Mouse (Mus musculus): ENCODE data around the gene Dgcr6. TPM values are rescaled to one million over a fixed set of nuclear protein-coding genes. Genes with fewer than 3 reads are reported as not detected.

The Dgcr6 gene
- total and polyA plus RNA-seq, 2 experiments: 45.3 to 103 TPM

DNA sequence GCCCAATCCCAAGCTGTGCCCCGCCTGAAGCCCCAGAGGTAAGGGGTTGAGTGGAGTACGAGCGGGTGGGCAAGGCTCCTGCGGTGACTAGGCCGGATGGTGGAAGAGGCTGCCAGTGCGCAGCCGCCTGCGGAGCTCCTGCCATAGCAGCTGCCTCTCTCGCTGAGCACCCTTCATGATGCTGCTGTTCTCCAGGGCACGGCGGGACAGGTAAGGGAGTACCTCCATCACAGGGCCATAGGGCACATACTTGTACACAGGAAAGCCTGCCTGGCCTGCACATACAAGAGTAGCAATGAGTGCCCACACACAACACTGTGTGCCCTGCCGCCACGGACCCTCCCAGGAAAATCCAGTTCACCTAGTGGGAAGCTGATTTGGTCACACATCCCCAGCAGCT is 19.4 kb downstream of the Dgcr6 start:
- no peaks in the 10 kb centered on the region for H3K27me3 ChIP-seq (ENCODE audit: control insufficient read depth, insufficient read depth, low read length)
- no peaks in the 10 kb centered on the region for H3K79me2 ChIP-seq (ENCODE audit: control insufficient read depth, insufficient read depth, low read length)
- peaks cover 6% of the 10 kb centered on the region; the same call in 1 of the 2 replicates for H3K4me1 ChIP-seq (ENCODE audit: control insufficient read depth, insufficient read depth, low read length)
- 97% methylated on average over 13 of the region's 13 CpGs for WGBS
- DNase-seq (ENCODE audit: extremely low read depth, low read depth, low spot score): no peak
- no peak overlapping the region for H3K27ac ChIP-seq (replicated peaks; ENCODE audit: insufficient read depth, low read depth, low read length)
- no peak overlapping the region for H3K4me3 ChIP-seq (ENCODE audit: insufficient read depth, low read depth, low read length)
- no peak overlapping the region for H3K9ac ChIP-seq (ENCODE audit: low read depth, low read length)
- no peak for TF ChIP-seq CTCF (IDR thresholded peaks at IDR 0.05; ENCODE audit: low read depth, low read length)
- TF ChIP-seq POLR2A (IDR thresholded peaks at IDR 0.05; ENCODE audit: extremely low read depth, insufficient read depth, low read length): no peak
- peaks cover 14% of the 10 kb centered on the region; the same call in 1 of the 2 replicates for H3K36me3 ChIP-seq (ENCODE audit: control insufficient read depth, insufficient read depth, low read length)

DNA sequence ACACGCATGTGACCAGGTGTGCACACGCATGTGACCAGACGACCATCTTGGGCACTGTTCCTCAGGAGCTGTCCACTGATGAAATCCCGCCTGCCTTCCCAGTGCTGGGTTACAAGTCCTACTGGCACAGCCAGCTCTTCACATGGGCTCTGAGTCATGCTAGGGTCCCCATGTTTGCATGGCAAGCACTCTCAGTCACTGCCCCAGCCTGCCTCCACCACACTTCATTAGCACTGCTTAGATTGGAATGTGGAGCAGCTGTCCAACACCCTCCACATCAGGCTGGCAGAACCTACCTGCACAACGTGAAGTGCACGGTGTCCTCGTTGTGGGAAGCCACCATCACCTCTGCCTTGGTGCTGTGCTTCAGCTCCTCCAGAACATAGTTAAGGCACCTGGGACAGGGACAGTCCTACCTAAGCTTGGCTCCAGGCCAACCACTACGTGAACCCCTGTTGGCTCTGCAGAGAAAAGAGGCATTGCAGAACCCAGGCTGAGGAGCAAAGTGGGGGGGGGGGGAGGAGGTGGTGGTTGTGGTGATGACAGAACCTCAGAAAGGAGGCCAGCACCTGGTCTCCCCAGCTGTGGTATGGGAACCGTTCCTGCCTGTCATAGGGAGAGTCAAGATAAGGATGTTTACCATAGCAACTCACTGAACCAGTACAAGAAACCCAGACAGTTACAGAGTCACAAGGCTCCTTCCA is 20.8 kb downstream of the Dgcr6 start:
- no peak for DNase-seq (ENCODE audit: extremely low read depth, low read depth, low spot score)
- 74% methylated on average over 9 of the region's 9 CpGs for WGBS
- no peak overlapping the region for H3K27ac ChIP-seq (replicated peaks; ENCODE audit: insufficient read depth, low read depth, low read length)

DNA sequence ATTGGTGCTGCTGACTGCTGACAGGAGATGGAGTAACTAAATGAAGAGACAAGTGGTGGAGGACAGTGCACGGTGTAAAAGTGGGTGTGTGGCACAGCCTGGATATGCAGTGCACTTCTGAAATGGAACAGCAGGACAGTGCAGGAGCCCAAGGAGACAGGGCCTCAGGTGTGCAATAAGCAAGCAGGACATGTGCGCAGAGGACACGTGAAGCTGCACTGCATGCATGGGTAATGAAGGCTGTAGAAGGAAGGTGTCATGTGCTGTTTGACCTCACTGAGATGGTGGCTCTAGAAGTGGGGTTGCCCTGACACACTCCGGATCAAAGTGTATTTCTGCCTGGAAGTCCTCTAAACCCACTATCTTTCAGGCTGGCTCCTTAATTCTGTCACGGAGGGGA is 22.0 kb downstream of the Dgcr6 start:
- Histone ChIP-seq H3K36me3 (ENCODE audit: control insufficient read depth, insufficient read depth, low read length) (peaks cover 25% of the 10 kb centered on the region), H3K27me3 (ENCODE audit: control insufficient read depth, insufficient read depth, low read length) (no peaks in the 10 kb centered on the region), H3K4me3 (ENCODE audit: insufficient read depth, low read depth, low read length) (no peak overlapping the region), H3K79me2 (ENCODE audit: control insufficient read depth, insufficient read depth, low read length) (no peaks in the 10 kb centered on the region), H3K9ac (ENCODE audit: low read depth, low read length) (no peak overlapping the region), H3K4me1 (ENCODE audit: control insufficient read depth, insufficient read depth, low read length) (no peaks in the 10 kb centered on the region), H3K27ac (replicated peaks; ENCODE audit: insufficient read depth, low read depth, low read length) (no peak overlapping the region)
- WGBS: 81% methylated on average over 5 of the region's 5 CpGs
- DNase-seq (ENCODE audit: extremely low read depth, low read depth, low spot score): no peak
- no peak for TF ChIP-seq CTCF (IDR thresholded peaks at IDR 0.05; ENCODE audit: low read depth, low read length)
- TF ChIP-seq POLR2A (IDR thresholded peaks at IDR 0.05; ENCODE audit: extremely low read depth, insufficient read depth, low read length): no peak

More for the DNA sequence above, 20.8 kb downstream of the Dgcr6 start:
- Histone ChIP-seq H3K79me2 (ENCODE audit: control insufficient read depth, insufficient read depth, low read length) (no peaks in the 10 kb centered on the region), H3K36me3 (ENCODE audit: control insufficient read depth, insufficient read depth, low read length) (peaks cover 21% of the 10 kb centered on the region), H3K9ac (ENCODE audit: low read depth, low read length) (no peak overlapping the region), H3K4me3 (ENCODE audit: insufficient read depth, low read depth, low read length) (no peak overlapping the region), H3K27me3 (ENCODE audit: control insufficient read depth, insufficient read depth, low read length) (no peaks in the 10 kb centered on the region), H3K4me1 (ENCODE audit: control insufficient read depth, insufficient read depth, low read length) (peaks cover 3% of the 10 kb centered on the region; the same call in 1 of the 2 replicates)
- no peak for TF ChIP-seq POLR2A (IDR thresholded peaks at IDR 0.05; ENCODE audit: extremely low read depth, insufficient read depth, low read length)
- TF ChIP-seq CTCF (IDR thresholded peaks at IDR 0.05; ENCODE audit: low read depth, low read length): no peak

DNA sequence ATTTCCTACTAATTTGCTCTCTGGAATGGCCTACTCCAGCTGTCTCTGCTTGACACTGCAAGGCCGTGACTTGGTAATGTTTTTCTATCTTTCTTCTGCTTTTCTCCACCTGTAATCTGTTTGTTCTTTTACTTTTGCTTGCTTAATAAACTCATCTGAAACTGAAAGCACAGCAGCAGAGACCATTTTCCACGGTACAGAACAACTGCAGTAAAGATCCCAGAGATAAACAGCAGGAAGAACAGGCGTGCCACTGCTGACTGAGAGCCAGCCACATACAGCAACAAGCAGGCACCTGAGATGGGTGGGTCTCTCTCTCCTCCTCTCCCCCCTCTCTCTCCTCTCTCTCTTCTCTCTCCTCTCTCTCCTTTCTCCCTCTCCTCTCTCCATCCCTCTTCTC is 22.5 kb downstream of the Dgcr6 start:
- H3K79me2 ChIP-seq (ENCODE audit: control insufficient read depth, insufficient read depth, low read length): no peaks in the 10 kb centered on the region
- no peak overlapping the region for H3K27ac ChIP-seq (replicated peaks; ENCODE audit: insufficient read depth, low read depth, low read length)
- TF ChIP-seq POLR2A (IDR thresholded peaks at IDR 0.05; ENCODE audit: extremely low read depth, insufficient read depth, low read length): no peak
- TF ChIP-seq CTCF (IDR thresholded peaks at IDR 0.05; ENCODE audit: low read depth, low read length): no peak
- peaks cover 27% of the 10 kb centered on the region for H3K36me3 ChIP-seq (ENCODE audit: control insufficient read depth, insufficient read depth, low read length)
- no peaks in the 10 kb centered on the region for H3K27me3 ChIP-seq (ENCODE audit: control insufficient read depth, insufficient read depth, low read length)
- H3K9ac ChIP-seq (ENCODE audit: low read depth, low read length): no peak overlapping the region
- DNase-seq (ENCODE audit: extremely low read depth, low read depth, low spot score): no peak
- H3K4me1 ChIP-seq (ENCODE audit: control insufficient read depth, insufficient read depth, low read length): no peaks in the 10 kb centered on the region; the same call in 1 of the 2 replicates
- no peak overlapping the region for H3K4me3 ChIP-seq (ENCODE audit: insufficient read depth, low read depth, low read length)
- WGBS: 47% methylated on average over 3 of the region's 3 CpGs

DNA sequence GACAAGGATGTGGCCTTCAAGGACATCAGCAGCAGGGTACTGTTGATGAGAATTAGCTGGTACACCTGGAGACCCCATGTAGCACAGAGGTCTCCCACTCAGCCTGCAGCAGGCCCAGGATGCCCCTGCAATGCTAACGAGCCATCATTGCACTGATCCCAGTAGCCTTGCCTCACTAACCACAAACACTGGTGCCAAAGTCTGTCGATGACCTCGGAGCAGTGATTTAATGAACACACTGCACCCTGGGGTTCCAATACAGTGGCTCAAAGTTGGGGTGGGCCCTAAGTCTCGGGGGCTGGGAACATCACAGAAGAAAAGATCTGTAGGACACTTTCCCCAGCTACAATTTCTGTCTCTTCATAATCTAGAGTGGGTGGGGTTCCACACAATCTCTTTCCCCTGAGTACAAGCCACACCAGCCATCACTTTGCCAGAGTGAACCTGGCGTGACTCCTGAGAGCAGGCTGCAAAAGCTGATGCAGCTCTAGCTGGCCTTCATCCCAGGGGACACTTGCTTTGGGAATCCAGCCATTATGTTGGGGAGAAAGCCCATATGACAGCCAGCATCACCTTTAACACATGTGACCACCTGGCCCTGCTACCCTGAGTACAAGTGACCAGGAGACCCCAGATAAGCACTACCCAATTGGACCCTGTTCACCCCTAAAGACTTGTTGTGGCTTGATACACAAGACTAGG is 25.8 kb downstream of the Dgcr6 start:
- Histone ChIP-seq H3K36me3 (ENCODE audit: control insufficient read depth, insufficient read depth, low read length) (peaks cover 30% of the 10 kb centered on the region), H3K27ac (replicated peaks; ENCODE audit: insufficient read depth, low read depth, low read length) (no peak overlapping the region), H3K9ac (ENCODE audit: low read depth, low read length) (no peak overlapping the region), H3K79me2 (ENCODE audit: control insufficient read depth, insufficient read depth, low read length) (0 out of 2 replicates have a peak, but pooled peaks cover 4% of the 10 kb centered on the region), H3K4me3 (ENCODE audit: insufficient read depth, low read depth, low read length) (no peak overlapping the region), H3K4me1 (ENCODE audit: control insufficient read depth, insufficient read depth, low read length) (peaks cover 19% of the 10 kb centered on the region), H3K27me3 (ENCODE audit: control insufficient read depth, insufficient read depth, low read length) (no peaks in the 10 kb centered on the region)
- TF ChIP-seq POLR2A (IDR thresholded peaks at IDR 0.05; ENCODE audit: extremely low read depth, insufficient read depth, low read length) (no peak), CTCF (IDR thresholded peaks at IDR 0.05; ENCODE audit: low read depth, low read length) (no peak)
- no peak for DNase-seq (ENCODE audit: extremely low read depth, low read depth, low spot score)
- WGBS: 76% methylated on average over 5 of the region's 5 CpGs
